Mouse (Mus musculus) liver, embryonic 18 days (tissue): ENCODE results near the gene Sytl4. TPM values are rescaled to one million over a fixed set of nuclear protein-coding genes. Genes with fewer than 3 reads are reported as not detected.

Experiments
- polyA plus RNA-seq: library from polyadenylated mRNA; depleted of rRNA; stranded (reverse); fragments of >200 nt; gene quantifications from 2 replicates; pipeline ENCODE4 v1.2.3, GENCODE M21; 2012; rRNA removed

Sytl4 gene
- 0.87 and 0.96 TPM in 2 replicates for polyA plus RNA-seq

GRCm38 (mm10) chrX:133981231-133982002 is at the start of gene Sytl4:
Gene Sytl4, minus strand, starts transcription at chrX:133981812.

GRCm38 (mm10) chrX:133908261-133908660 is 73.4 kb downstream of the Sytl4 start, which contains the start of gene Srpx2:
Gene Srpx2, plus strand, starts transcription at chrX:133908426.

DNA sequence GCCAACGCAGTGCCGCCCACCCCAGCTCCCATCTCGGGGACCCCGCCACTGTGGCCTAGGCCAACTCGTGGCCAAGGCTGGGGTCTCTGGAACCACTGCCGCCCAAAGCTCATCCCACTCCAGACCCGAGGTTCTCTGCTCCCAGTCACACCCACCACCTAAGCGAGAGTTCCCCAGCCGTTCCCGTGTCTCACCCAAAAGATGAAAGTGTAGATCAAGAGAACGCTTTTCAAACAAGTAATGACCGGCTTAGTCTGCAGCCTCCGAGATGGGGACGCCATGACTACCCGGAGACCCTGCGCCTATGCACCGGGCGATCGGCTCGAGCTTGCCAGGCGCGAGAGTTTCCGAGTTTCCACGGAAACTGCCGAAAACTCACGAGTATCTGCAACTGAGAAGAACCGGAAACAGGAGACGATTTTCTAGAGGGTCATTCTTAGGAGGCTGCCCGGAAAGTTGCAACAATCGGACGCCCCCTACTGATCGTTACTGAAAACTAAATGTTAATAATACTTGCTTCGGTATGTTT is 83.5 kb downstream of the Sytl4 start, which contains the start of gene Tspan6:
TSS of gene Tspan6 (minus strand) at position 416 of the 529 bp plus-strand sequence.

Other genes with a start within 250 kb of the Sytl4 start
- gene Tnmd, start 130.8 kb downstream of the Sytl4 start, polyA plus RNA-seq = not detected in 2 replicates
- 3.6 and 4.2 TPM in 2 replicates for gene Tspan6, start 83.4 kb downstream of the Sytl4 start, polyA plus RNA-seq
- gene Srpx2, start 73.4 kb downstream of the Sytl4 start, polyA plus RNA-seq = 0.96 and 1.1 TPM in 2 replicates
- gene Cstf2, start 77.4 kb upstream of the Sytl4 start, polyA plus RNA-seq = 8.4 TPM in 2 replicates
- 0.08 and 0.15 TPM in 2 replicates for gene Xkrx, start 180.3 kb upstream of the Sytl4 start, polyA plus RNA-seq
- not detected in 2 replicates for gene Arl13a, start 205.7 kb upstream of the Sytl4 start, polyA plus RNA-seq
- not detected in 2 replicates for gene Nox1, start 240.1 kb upstream of the Sytl4 start, polyA plus RNA-seq